Mouse (Mus musculus): ENCODE data around the gene Hectd1. TPM values are rescaled to one million over a fixed set of nuclear protein-coding genes. Genes with fewer than 3 reads are reported as not detected.

Gene Hectd1
- polyA plus RNA-seq, 1 experiment from 2014 or later = 42.4 TPM

DNA sequence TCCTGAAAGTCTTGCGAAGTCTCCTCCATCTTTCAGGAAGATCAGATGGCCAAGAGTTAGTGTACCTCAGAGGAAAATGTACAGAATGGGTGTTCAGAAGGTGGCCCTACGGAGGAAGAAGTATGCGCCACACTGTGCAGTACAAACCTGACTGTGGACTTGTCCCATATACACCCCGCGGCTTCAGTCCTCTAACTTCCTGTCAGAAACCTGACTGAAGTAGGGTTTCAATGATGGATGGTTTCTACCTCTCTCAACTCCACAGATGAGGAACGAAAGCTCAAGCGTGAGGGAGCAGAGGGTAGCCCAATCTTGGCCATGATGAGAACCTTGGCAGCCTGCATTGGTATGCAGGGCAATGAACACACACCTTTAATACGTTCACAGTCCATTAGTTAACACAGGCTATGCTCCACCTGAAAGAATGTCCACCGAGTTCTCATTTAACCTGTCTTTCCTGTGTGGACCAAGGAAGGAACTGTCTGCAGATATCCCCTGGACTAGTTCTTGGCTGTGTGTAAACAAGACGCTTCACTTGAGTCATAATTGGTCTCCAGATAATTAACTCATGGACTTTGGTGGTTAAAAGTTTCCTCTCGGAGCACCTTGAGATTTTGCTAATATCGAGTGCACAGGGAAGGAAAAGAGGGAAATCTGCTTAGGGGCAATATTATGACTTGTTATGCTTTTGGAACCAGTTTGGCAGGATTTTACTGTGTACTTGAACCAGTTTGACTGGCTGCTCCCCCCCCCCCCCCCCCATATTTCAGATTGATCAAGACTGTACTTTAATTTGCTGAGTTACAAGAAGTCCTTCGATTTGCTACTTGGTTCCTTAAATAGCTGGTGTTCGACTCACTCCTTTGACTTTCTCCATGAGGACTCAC, 34.0 kb upstream of the Hectd1 start:
- no peak overlapping the region for H3K27ac ChIP-seq (ENCODE audit: low read depth, low read length)
- 85% methylated on average over 14 of the region's 14 CpGs for WGBS (ENCODE audit: insufficient replicate concordance)
- ATAC-seq (replicated peaks; ENCODE audit: insufficient number of reproducible peaks, low FRiP score, low TSS enrichment) = no peak
- H3K4me2 ChIP-seq = no peak overlapping the region
- no peaks in the 10 kb centered on the region for H3K27me3 ChIP-seq (ENCODE audit: control insufficient read depth, insufficient read depth, low read length)
- H3K9me3 ChIP-seq (replicated peaks; ENCODE audit: control insufficient read depth, low read length) = no peaks in the 10 kb centered on the region
- H3K9ac ChIP-seq (ENCODE audit: low read depth, low read length) = no peak overlapping the region
- peaks cover 3% of the 10 kb centered on the region; the same call in 1 of the 2 replicates for H3K4me1 ChIP-seq (ENCODE audit: control insufficient read depth, insufficient read depth, low read length)
- H3K36me3 ChIP-seq (ENCODE audit: control insufficient read depth, insufficient read depth, low read length) = no peaks in the 10 kb centered on the region
- no peak overlapping the region for H3K4me3 ChIP-seq (ENCODE audit: low read depth, low read length)

DNA sequence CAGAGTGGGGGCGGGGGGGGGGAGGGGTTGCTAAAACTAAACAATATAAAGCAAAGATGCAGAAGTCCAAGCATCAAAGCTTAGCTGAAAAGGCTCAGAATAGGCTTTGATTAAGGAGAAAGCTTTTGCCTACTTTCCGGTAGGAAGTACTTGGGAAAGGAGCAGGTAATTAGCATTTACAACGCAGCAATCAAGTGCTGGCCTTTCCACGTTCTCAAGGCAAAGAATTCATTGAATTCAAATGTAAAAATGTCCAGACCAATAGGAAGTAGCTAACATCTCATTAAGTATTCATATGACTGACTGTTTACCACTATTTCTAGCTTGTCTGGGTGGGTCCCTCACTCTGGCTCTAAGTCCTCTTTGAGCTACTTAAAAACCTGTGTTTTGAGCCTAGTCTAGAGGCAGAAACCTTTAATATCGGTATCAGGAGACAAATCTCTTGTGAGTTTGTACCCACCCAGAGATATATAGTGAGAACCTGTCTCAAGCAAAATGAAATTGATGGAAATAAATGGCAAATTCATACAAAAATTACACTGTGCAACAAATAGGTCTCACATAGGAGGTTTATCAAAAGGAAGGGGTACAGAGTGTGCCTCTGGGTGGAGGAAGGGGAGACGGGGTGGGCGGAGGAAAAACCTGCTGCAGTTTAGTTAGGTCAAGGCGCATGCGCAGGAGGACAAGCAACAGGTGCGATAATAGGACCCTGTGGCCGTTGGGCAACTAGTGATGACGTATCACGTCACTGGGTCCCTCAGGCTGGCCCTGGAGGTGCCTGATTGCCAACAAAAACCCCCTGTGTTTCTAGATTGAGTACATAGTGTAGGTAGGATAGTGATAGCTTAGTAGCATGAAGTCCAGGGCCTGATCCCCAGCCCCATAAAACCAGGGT, 29.0 kb upstream of the Hectd1 start:
- no peak overlapping the region for H3K4me2 ChIP-seq
- 75% methylated on average over 13 of the region's 13 CpGs for WGBS (ENCODE audit: insufficient replicate concordance)
- H3K27me3 ChIP-seq (ENCODE audit: control insufficient read depth, insufficient read depth, low read length) = no peaks in the 10 kb centered on the region
- no peaks in the 10 kb centered on the region for H3K4me1 ChIP-seq (ENCODE audit: control insufficient read depth, insufficient read depth, low read length)
- no peaks in the 10 kb centered on the region for H3K9me3 ChIP-seq (replicated peaks; ENCODE audit: control insufficient read depth, low read length)
- no peak overlapping the region for H3K4me3 ChIP-seq (ENCODE audit: low read depth, low read length)
- no peak overlapping the region for H3K27ac ChIP-seq (ENCODE audit: low read depth, low read length)
- ATAC-seq (replicated peaks; ENCODE audit: insufficient number of reproducible peaks, low FRiP score, low TSS enrichment) = no peak
- no peaks in the 10 kb centered on the region for H3K36me3 ChIP-seq (ENCODE audit: control insufficient read depth, insufficient read depth, low read length)
- H3K9ac ChIP-seq (ENCODE audit: low read depth, low read length) = no peak overlapping the region

DNA sequence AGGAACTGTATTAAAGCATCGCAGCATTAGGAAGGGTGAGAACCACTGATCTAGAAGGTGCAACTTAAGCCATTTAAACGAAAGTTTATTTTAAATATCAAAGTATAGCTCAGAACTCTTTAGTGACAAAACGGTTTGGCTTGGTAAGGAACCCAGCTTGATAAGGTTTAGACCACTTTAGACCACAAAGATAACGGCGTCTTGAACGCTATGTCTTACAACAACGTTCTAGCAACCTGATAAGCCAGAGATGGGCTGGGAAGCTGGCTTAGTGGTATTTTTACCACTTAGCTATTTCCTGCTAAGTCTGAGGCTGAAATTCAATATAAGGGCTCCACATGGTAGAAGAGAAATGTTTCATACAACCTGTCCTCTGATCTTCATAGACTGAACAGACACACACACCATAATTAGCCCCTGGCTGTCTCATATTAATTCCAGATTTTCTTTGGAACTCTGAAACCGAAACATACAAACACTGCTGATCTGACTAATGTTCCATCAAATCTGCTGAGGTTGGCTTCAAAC, 27.5 kb upstream of the Hectd1 start:
- Histone ChIP-seq H3K27me3 (ENCODE audit: control insufficient read depth, insufficient read depth, low read length) (no peaks in the 10 kb centered on the region), H3K9me3 (replicated peaks; ENCODE audit: control insufficient read depth, low read length) (no peaks in the 10 kb centered on the region), H3K4me2 (no peak overlapping the region), H3K4me1 (ENCODE audit: control insufficient read depth, insufficient read depth, low read length) (no peaks in the 10 kb centered on the region; the same call in 1 of the 2 replicates), H3K27ac (ENCODE audit: low read depth, low read length) (no peak overlapping the region), H3K4me3 (ENCODE audit: low read depth, low read length) (no peak overlapping the region), H3K9ac (ENCODE audit: low read depth, low read length) (no peak overlapping the region), H3K36me3 (ENCODE audit: control insufficient read depth, insufficient read depth, low read length) (no peaks in the 10 kb centered on the region)
- no peak for ATAC-seq (replicated peaks; ENCODE audit: insufficient number of reproducible peaks, low FRiP score, low TSS enrichment)
- WGBS (ENCODE audit: insufficient replicate concordance) = 50% methylated on average over 8 of the region's 8 CpGs

DNA sequence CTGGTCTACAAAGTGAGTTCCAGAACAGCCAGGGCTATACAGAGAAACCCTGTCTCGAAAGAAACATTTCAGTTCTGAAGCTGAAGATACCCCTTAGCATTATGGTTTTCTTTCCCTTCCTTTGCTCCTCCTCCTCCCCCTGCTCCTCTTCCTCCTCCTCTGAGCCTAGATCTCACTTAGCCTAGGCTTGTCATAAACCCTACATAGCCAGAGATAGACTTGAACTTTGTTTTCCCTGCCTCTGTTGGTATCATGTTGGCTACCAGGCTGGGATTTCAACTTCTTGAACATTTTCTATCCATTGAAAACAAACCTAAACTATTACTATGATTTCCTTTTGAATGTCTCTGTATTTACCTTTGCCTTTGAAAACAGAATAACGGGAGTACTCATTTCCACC, 26.5 kb upstream of the Hectd1 start:
- no peak for ATAC-seq (replicated peaks; ENCODE audit: insufficient number of reproducible peaks, low FRiP score, low TSS enrichment)
- H3K9me3 ChIP-seq (replicated peaks; ENCODE audit: control insufficient read depth, low read length) = no peaks in the 10 kb centered on the region
- H3K36me3 ChIP-seq (ENCODE audit: control insufficient read depth, insufficient read depth, low read length) = no peaks in the 10 kb centered on the region
- H3K4me2 ChIP-seq = no peak overlapping the region
- H3K27ac ChIP-seq (ENCODE audit: low read depth, low read length) = no peak overlapping the region
- no peak overlapping the region for H3K4me3 ChIP-seq (ENCODE audit: low read depth, low read length)
- no peak overlapping the region for H3K9ac ChIP-seq (ENCODE audit: low read depth, low read length)
- WGBS (ENCODE audit: insufficient replicate concordance) = 80% methylated on average over 2 of the region's 2 CpGs
- H3K4me1 ChIP-seq (ENCODE audit: control insufficient read depth, insufficient read depth, low read length) = no peaks in the 10 kb centered on the region; the same call in 1 of the 2 replicates
- H3K27me3 ChIP-seq (ENCODE audit: control insufficient read depth, insufficient read depth, low read length) = no peaks in the 10 kb centered on the region

DNA sequence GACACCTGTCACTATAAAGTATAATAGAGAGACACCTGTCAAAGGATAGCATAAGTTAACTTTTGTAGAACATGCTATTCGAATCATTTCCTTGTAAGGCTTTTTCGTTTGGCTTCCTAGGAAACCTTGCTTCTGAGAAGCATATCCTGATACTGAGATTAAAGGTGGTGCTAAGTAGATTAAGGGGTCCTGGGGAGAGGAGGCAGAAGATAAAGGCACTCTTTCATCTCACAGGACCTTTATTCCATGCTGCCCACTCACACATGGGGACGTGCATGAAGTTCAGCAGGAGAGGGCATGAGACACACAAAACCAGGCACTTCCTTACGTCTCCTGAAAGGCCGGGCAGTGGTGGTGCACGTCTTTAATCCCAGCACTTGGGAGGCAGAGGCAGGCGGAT, 26.1 kb upstream of the Hectd1 start:
- no peak overlapping the region for H3K9ac ChIP-seq (ENCODE audit: low read depth, low read length)
- H3K4me1 ChIP-seq (ENCODE audit: control insufficient read depth, insufficient read depth, low read length) = no peaks in the 10 kb centered on the region; the same call in 1 of the 2 replicates
- no peak overlapping the region for H3K4me2 ChIP-seq
- no peaks in the 10 kb centered on the region for H3K36me3 ChIP-seq (ENCODE audit: control insufficient read depth, insufficient read depth, low read length)
- no peak overlapping the region for H3K27ac ChIP-seq (ENCODE audit: low read depth, low read length)
- H3K27me3 ChIP-seq (ENCODE audit: control insufficient read depth, insufficient read depth, low read length) = no peaks in the 10 kb centered on the region
- ATAC-seq (replicated peaks; ENCODE audit: insufficient number of reproducible peaks, low FRiP score, low TSS enrichment) = no peak
- no peak overlapping the region for H3K4me3 ChIP-seq (ENCODE audit: low read depth, low read length)
- 67% methylated on average over 7 of the region's 7 CpGs for WGBS (ENCODE audit: insufficient replicate concordance)
- H3K9me3 ChIP-seq (replicated peaks; ENCODE audit: control insufficient read depth, low read length) = no peaks in the 10 kb centered on the region

DNA sequence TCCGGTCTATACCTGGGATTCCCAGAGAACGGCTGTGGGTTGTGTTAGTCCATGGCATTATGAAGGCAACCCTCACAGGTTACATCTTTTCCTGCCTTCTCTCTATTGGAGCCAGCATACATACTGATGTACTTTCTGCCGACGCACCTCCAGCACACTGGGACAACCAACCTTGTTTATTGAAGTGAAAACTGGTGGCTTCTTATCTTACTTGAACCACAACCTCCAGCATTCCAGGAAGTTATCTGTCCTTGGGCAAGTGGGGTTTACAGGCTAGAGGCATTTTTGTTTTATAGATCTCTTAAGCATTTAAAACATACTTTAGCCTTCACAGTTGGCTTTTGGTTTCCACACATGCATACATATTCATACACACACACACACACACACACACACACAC, 22.3 kb upstream of the Hectd1 start:
- peak overlapping the region; percentile 19; the same call in 1 of the 2 replicates for H3K4me3 ChIP-seq (ENCODE audit: low read depth, low read length)
- no peaks in the 10 kb centered on the region; the same call in 1 of the 2 replicates for H3K4me1 ChIP-seq (ENCODE audit: control insufficient read depth, insufficient read depth, low read length)
- no peaks in the 10 kb centered on the region for H3K9me3 ChIP-seq (replicated peaks; ENCODE audit: control insufficient read depth, low read length)
- ATAC-seq (replicated peaks; ENCODE audit: insufficient number of reproducible peaks, low FRiP score, low TSS enrichment) = peak; percentile 74
- peak overlapping the region; percentile 37 for H3K4me2 ChIP-seq
- H3K9ac ChIP-seq (ENCODE audit: low read depth, low read length) = no peak overlapping the region
- no peaks in the 10 kb centered on the region for H3K36me3 ChIP-seq (ENCODE audit: control insufficient read depth, insufficient read depth, low read length)
- H3K27ac ChIP-seq (ENCODE audit: low read depth, low read length) = peak overlapping the region; percentile 80; the same call in 1 of the 2 replicates
- no peaks in the 10 kb centered on the region for H3K27me3 ChIP-seq (ENCODE audit: control insufficient read depth, insufficient read depth, low read length)
- 65% methylated on average over 4 of the region's 4 CpGs for WGBS (ENCODE audit: insufficient replicate concordance)

DNA sequence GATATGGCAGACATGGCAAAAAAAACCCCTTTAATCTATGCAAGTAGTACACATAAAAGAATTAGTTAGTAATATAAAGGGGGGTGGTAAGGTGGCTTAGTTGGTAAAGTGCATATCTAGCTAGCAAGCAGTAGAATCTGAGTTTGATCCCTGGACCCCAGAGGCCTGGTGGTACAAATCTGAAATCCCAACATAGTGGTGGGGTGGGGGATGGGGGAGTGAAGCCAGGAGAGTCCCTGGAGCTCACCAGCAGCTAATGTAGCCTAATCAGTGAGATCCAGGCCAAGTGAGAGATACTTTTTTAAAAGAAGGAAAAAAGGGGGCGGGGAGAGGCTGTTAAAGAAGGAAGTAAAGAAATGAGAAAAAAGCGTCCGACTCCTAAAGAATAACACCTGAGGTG, 21.8 kb upstream of the Hectd1 start:
- no peaks in the 10 kb centered on the region for H3K9me3 ChIP-seq (replicated peaks; ENCODE audit: control insufficient read depth, low read length)
- H3K36me3 ChIP-seq (ENCODE audit: control insufficient read depth, insufficient read depth, low read length) = no peaks in the 10 kb centered on the region
- 79% methylated on average over 3 of the region's 3 CpGs for WGBS (ENCODE audit: insufficient replicate concordance)
- peak overlapping the region; percentile 80; the same call in 1 of the 2 replicates for H3K27ac ChIP-seq (ENCODE audit: low read depth, low read length)
- ATAC-seq (replicated peaks; ENCODE audit: insufficient number of reproducible peaks, low FRiP score, low TSS enrichment) = no peak
- H3K27me3 ChIP-seq (ENCODE audit: control insufficient read depth, insufficient read depth, low read length) = no peaks in the 10 kb centered on the region
- H3K4me1 ChIP-seq (ENCODE audit: control insufficient read depth, insufficient read depth, low read length) = no peaks in the 10 kb centered on the region; the same call in 1 of the 2 replicates
- no peak overlapping the region for H3K9ac ChIP-seq (ENCODE audit: low read depth, low read length)
- H3K4me2 ChIP-seq = peak overlapping the region; percentile 37
- H3K4me3 ChIP-seq (ENCODE audit: low read depth, low read length) = peak overlapping the region; percentile 19; the same call in 1 of the 2 replicates

DNA sequence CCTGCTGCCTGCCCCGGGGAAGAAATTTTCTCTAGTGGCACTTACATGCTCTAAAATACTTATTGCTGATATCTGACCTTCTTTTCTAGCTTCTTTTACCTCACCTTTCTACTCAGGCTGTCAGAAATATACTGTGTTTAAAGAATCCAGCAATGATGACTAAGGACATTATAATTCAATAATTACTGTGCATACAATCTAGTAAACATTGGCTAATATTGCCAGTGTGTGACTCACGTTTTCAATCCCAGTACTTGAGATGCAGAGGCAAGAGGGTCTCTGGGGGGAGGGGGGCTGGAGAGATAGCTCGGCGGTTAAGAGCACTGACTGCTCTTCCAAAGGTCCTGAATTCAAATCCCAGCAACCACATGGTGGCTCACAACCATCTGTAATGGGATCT, 21.0 kb upstream of the Hectd1 start:
- H3K36me3 ChIP-seq (ENCODE audit: control insufficient read depth, insufficient read depth, low read length) = no peaks in the 10 kb centered on the region
- no peak for ATAC-seq (replicated peaks; ENCODE audit: insufficient number of reproducible peaks, low FRiP score, low TSS enrichment)
- no peaks in the 10 kb centered on the region; the same call in 1 of the 2 replicates for H3K4me1 ChIP-seq (ENCODE audit: control insufficient read depth, insufficient read depth, low read length)
- H3K9me3 ChIP-seq (replicated peaks; ENCODE audit: control insufficient read depth, low read length) = no peaks in the 10 kb centered on the region
- H3K4me2 ChIP-seq = no peak overlapping the region
- no peaks in the 10 kb centered on the region for H3K27me3 ChIP-seq (ENCODE audit: control insufficient read depth, insufficient read depth, low read length)
- H3K9ac ChIP-seq (ENCODE audit: low read depth, low read length) = no peak overlapping the region
- no peak overlapping the region for H3K27ac ChIP-seq (ENCODE audit: low read depth, low read length)
- 76% methylated on average over 4 of the region's 4 CpGs for WGBS (ENCODE audit: insufficient replicate concordance)
- no peak overlapping the region for H3K4me3 ChIP-seq (ENCODE audit: low read depth, low read length)

All from heart, embryonic 11.5 days (tissue).